Mouse (Mus musculus) forebrain, embryonic 14.5 days (tissue): ENCODE measurements at regions not wholly inside any gene's neighbourhood (a gene's known extent, or its start where the extent isn't known, plus 50 kb on each side); places are given as distances from the start of the nearest gene placed in this dataset.
"Not testable (repeated sequence)": the region's sequence is repeated elsewhere in the genome, so short reads cannot be mapped to it uniquely, and the experiment has no call there.

Experiments
- ATAC-seq: fragments of 200-750 bp; cut with Nextera tagmentation; 2 replicates; pipeline ENCODE4 v1.8.0; 2017; ENCODE audit warnings: mild to moderate bottlenecking, moderate library complexity
- DNase-seq: peaks from one replicate; pipeline ENCODE4 v3.0.0-alpha.2; 2015; ENCODE audit warnings: low spot score
- H3K27ac ChIP-seq: fragments of 300-500 bp; sonication (generic); 2 replicates; pipeline ENCODE4 v1.5.1; 2014; ENCODE audit warnings: low read depth, mild to moderate bottlenecking, control low read depth, low read length, moderate library complexity
- H3K27me3 ChIP-seq: fragments of 300-500 bp; sonication (generic); replicated peaks from 2 replicates; pipeline ENCODE4 v1.6.1; 2014; ENCODE audit warnings: low read length, control low read depth, mixed read lengths; ENCODE audit not compliant: control insufficient read depth, insufficient read depth
- H3K36me3 ChIP-seq: fragments of 300-500 bp; sonication (generic); 2 replicates; pipeline ENCODE4 v1.6.1; 2014; ENCODE audit warnings: low read length, control low read depth; ENCODE audit not compliant: control insufficient read depth, insufficient read depth
- H3K4me1 ChIP-seq: fragments of 300-500 bp; sonication (generic); 2 replicates; pipeline ENCODE4 v1.6.1; 2014; ENCODE audit warnings: antibody characterized with exemption, low read length, control low read depth; ENCODE audit not compliant: control insufficient read depth, insufficient read depth
- H3K4me2 ChIP-seq: fragments of 300-500 bp; sonication (generic); 2 replicates; pipeline ENCODE4 v1.6.1; 2014; ENCODE audit warnings: mild to moderate bottlenecking, control low read depth, low read length
- H3K4me3 ChIP-seq: fragments of 300-500 bp; sonication (generic); 2 replicates; pipeline ENCODE4 v1.5.1; 2014; ENCODE audit warnings: low read depth, low read length, control low read depth
- H3K9ac ChIP-seq: fragments of 300-500 bp; sonication (generic); 2 replicates; pipeline ENCODE4 v1.6.1; 2014; ENCODE audit warnings: mild to moderate bottlenecking, low read length, control low read depth, moderate library complexity
- H3K9me3 ChIP-seq: fragments of 300-500 bp; sonication (generic); replicated peaks from 2 replicates; pipeline ENCODE4 v1.6.1; 2016; ENCODE audit warnings: low read length, control low read depth, mixed read lengths; ENCODE audit not compliant: control insufficient read depth
- WGBS: fragments of 180-500 bp; shearing (Covaris S2); extraction: QIAGEN DNeasy Blood & Tissue Kit; methylation state at CpG from one replicate; pipeline ENCODE4 v1.1.7; 2014; 5-methylcytosine and 5-hydroxymethylcytosine counted together

DNA sequence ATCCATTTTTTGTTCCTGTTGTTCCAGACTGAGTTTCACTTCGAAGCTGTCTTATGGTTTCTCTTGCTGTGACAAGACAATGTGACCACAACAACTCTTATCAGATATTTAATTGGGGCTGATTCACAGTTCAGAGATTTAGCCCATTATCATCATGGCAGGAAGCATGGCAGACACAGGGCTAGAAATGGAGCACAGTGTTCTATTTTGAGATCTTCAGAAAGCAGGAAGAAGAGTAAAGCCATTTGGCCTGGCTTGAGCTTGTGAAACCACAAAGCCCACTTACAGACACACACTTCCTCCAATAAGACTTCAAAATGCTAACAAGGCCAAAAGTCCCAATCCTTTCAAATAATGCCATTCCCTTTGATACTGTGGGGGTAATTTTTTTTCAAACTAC lies 670.4 kb upstream of the Cdh12 start:
- ATAC-seq (no peak), DNase-seq (no peak)
- H3K4me3 ChIP-seq, result no peak overlapping the region
- H3K4me2 ChIP-seq, result no peak overlapping the region
- no peaks in the 10 kb centered on the region for H3K9me3 ChIP-seq
- no peaks in the 10 kb centered on the region for H3K27me3 ChIP-seq
- H3K36me3 ChIP-seq, result no peaks in the 10 kb centered on the region
- H3K4me1 ChIP-seq, result no peaks in the 10 kb centered on the region
- H3K27ac ChIP-seq, result no peak overlapping the region
- 60% methylated on average over 1 of the region's 1 CpGs for WGBS
- no peak overlapping the region for H3K9ac ChIP-seq

- Histone ChIP-seq H3K9ac (no peak overlapping the region), H3K4me2 (no peak overlapping the region), H3K4me1 (no peaks in the 10 kb centered on the region), H3K27ac (no peak overlapping the region), H3K4me3 (no peak overlapping the region), H3K9me3 (no peaks in the 10 kb centered on the region), H3K36me3 (no peaks in the 10 kb centered on the region), H3K27me3 (no peaks in the 10 kb centered on the region)
- ATAC-seq (no peak), DNase-seq (peak; percentile 20)
- 2% methylated on average over 3 of the region's 3 CpGs for WGBS
Observed at GRCm38 (mm10) chr15:19783883-19784282, 665.2 kb upstream of the Cdh12 start.

DNA sequence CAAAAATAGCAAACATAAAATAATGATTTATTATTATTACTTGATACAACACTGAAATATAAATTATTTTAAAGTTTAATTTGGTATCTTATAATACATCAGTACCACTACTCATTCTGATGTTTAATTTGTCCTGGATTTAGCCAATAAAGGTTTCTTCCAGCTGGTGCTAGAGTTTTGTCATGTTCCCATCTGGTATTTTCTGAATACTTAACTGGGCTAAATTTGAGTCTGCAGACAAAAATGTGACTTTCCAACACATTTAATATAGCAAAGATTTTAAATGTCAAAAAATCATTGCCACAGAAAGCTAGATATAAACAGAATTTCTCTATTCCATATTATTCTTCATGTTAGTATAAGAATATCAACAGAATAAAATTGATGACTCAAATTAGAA lies 642.1 kb upstream of the Cdh12 start:
- no peak overlapping the region for H3K4me3 ChIP-seq
- no peaks in the 10 kb centered on the region for H3K27me3 ChIP-seq
- H3K4me2 ChIP-seq, result no peak overlapping the region
- ATAC-seq (no peak), DNase-seq (no peak)
- H3K36me3 ChIP-seq, result no peaks in the 10 kb centered on the region
- H3K4me1 ChIP-seq, result no peaks in the 10 kb centered on the region
- H3K27ac ChIP-seq, result no peak overlapping the region
- H3K9ac ChIP-seq, result no peak overlapping the region
- H3K9me3 ChIP-seq, result no peaks in the 10 kb centered on the region

DNA sequence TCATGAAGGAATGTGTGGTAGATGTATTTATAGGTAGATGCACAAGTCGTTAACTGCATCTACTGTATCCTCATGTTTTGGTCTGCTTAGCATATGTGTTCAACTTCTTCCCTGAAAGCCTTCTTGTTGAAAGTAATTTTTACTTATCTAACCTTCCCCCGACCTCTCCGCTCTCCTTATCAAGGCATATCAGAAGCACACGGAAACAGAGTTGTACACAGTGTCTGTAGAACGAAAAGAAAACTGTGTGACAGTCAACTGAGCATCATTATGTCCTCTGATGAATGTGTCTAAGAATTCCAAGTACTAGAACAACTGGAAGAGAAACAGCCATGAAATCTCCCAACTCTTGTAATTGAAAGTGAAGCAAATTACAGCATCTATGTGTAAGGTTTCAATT lies 635.4 kb upstream of the Cdh12 start:
- ATAC-seq (no peak), DNase-seq (no peak)
- H3K27ac ChIP-seq, result no peak overlapping the region
- no peak overlapping the region for H3K4me3 ChIP-seq
- no peaks in the 10 kb centered on the region for H3K9me3 ChIP-seq
- no peaks in the 10 kb centered on the region for H3K27me3 ChIP-seq
- H3K4me2 ChIP-seq, result no peak overlapping the region
- H3K4me1 ChIP-seq, result no peaks in the 10 kb centered on the region
- H3K9ac ChIP-seq, result no peak overlapping the region
- no peaks in the 10 kb centered on the region for H3K36me3 ChIP-seq
- 90% methylated on average over 5 of the region's 5 CpGs for WGBS

DNA sequence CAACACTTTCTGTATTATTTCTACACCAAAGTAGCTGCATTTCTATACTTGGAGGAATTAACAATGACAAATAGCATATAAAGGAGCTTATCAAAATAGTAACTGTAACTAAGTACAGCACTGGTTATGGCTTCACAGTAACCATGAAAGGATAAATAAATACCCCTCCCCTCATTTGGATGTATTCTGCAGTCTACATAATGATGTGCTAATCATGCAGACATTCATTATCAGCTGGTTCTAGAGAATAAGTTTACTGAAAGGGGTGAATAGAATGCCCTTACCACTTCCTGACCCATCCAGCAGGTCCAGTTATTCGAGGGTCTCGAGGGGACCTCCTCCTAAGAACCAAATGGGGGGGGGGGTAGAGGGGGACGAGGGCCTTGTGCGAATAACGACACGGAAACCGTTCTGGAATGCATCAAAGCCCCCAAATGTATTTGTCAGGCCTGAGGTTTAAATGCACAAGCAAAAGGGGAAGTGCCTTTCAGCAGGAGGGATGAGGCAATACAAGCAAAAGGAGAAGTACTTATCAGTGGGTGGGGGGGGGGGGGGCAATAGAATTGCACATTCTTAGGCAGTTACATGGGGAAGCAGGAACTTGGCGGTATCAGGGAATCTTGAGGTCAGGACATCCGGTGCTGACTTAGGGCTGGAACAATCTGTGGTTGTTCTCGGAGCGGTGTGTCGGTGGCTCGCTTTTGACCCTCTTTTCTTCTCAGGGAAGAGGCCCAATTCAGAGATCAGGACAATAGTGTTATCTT lies 592.0 kb upstream of the Cdh12 start:
- H3K27ac ChIP-seq, result not testable (repeated sequence)
- 75% methylated on average over 13 of the region's 13 CpGs for WGBS

DNA sequence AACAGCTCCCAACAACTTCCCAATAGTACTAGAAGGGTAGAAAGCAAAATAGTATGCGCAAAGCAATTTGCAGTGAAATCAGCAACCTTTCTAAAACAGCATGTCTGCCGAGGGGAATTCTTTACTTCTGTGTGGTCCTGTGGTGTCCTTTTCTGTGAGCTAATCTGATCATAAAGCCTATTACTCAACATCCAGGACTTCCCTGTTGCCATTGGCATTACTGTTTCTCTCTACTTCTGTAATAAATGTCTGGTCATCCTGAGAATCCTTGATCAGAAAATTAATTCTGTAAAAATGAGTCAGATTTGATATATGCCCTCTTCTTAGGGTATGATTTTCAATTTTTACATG lies 591.4 kb upstream of the Cdh12 start:
- Histone ChIP-seq H3K27ac (no peak overlapping the region), H3K4me3 (no peak overlapping the region), H3K27me3 (no peaks in the 10 kb centered on the region), H3K36me3 (no peaks in the 10 kb centered on the region), H3K4me1 (no peaks in the 10 kb centered on the region), H3K9me3 (no peaks in the 10 kb centered on the region), H3K4me2 (no peak overlapping the region), H3K9ac (no peak overlapping the region)
- WGBS, result 62% methylated on average over 2 of the region's 2 CpGs
- ATAC-seq (no peak), DNase-seq (no peak)

More for the DNA sequence above, 592.0 kb upstream of the Cdh12 start:
- not testable (repeated sequence) for DNase-seq, H3K9me3 ChIP-seq, H3K4me1 ChIP-seq, H3K4me2 ChIP-seq, H3K27me3 ChIP-seq, H3K9ac ChIP-seq, H3K4me3 ChIP-seq, ATAC-seq, H3K36me3 ChIP-seq

DNA sequence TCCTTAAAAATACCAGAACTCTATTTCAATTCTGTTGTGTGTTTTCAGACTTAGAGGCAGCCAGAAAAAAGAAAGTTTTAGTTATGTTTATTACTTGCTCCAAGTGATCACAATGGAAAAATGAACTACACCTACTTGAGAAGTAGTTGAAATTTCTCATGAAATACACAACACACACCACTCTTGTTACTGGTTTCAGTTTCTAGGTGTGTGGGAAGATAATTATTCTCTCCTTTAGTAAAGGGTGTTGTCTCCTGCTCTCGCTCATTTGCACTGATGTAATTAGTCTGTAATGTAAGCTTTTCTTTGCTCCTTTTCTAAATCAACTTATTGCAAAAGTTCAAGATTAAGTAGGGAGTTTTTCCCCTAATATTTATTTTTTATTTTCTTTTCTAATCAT lies 590.4 kb upstream of the Cdh12 start:
- Histone ChIP-seq H3K9ac (no peak overlapping the region), H3K4me1 (no peaks in the 10 kb centered on the region), H3K9me3 (no peaks in the 10 kb centered on the region), H3K4me2 (no peak overlapping the region), H3K27me3 (no peaks in the 10 kb centered on the region), H3K36me3 (no peaks in the 10 kb centered on the region), H3K4me3 (no peak overlapping the region), H3K27ac (no peak overlapping the region)
- ATAC-seq, result no peak
- WGBS, result 55% methylated on average over 1 of the region's 1 CpGs
- no peak for DNase-seq

DNA sequence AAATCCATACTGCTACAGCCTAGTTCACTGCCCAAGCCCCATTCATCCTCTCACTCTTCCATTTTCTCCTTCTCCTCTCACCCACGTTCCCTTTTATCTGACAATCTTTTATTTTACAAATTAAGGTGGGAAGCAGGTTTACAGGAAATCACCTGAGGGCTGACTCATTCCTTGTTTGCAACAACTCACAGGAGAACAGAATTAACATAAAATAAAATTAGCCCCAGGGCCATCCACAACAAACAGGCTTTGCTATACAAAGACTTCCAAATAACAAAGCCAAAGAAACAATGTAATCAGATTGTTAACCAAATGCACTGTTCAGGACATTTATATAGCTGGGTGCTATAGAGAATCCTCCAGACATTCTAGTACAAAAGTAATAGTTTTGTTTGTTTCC lies 585.1 kb upstream of the Cdh12 start:
- H3K9me3 ChIP-seq, result no peaks in the 10 kb centered on the region
- no peaks in the 10 kb centered on the region for H3K4me1 ChIP-seq
- H3K4me2 ChIP-seq, result no peak overlapping the region
- DNase-seq (no peak), ATAC-seq (no peak)
- no peaks in the 10 kb centered on the region for H3K27me3 ChIP-seq
- 27% methylated on average over 1 of the region's 1 CpGs for WGBS
- no peak overlapping the region for H3K9ac ChIP-seq
- H3K27ac ChIP-seq, result no peak overlapping the region
- no peak overlapping the region for H3K4me3 ChIP-seq
- no peaks in the 10 kb centered on the region for H3K36me3 ChIP-seq

- H3K36me3 ChIP-seq, result no peaks in the 10 kb centered on the region
- ATAC-seq (no peak), DNase-seq (no peak)
- no peak overlapping the region for H3K9ac ChIP-seq
- H3K4me1 ChIP-seq, result no peaks in the 10 kb centered on the region
- WGBS, result 61% methylated on average over 1 of the region's 1 CpGs
- no peak overlapping the region for H3K27ac ChIP-seq
- H3K9me3 ChIP-seq, result no peaks in the 10 kb centered on the region
- no peak overlapping the region for H3K4me2 ChIP-seq
- no peak overlapping the region for H3K4me3 ChIP-seq
- no peaks in the 10 kb centered on the region for H3K27me3 ChIP-seq
Observed at GRCm38 (mm10) chr15:19866559-19866958, 582.5 kb upstream of the Cdh12 start.
